Comparison of ENCODE assay signal across 13 mouse cellular contexts in genomic region chr1:106076641-106077040, GRCm38 (mm10).
"Had no signal": no experiment of that assay in that cellular context is flagged by ENCODE, and none has a peak within 500 bp of the region (broad histone marks: within the 10 kb centered on the region; RNA-seq: fewer than 3 reads in every experiment).

No protein-coding gene starts in this region.

- H3K36me3 ChIP-seq: intestine, embryonic 15.5 days; liver, embryonic 15.5 days; midbrain, embryonic 15.5 days; neural tube, embryonic 12.5 days had no signal

- H3K9ac ChIP-seq: intestine, embryonic 15.5 days; liver, embryonic 15.5 days; lung, embryonic 14.5 days; midbrain, embryonic 15.5 days; neural tube, embryonic 12.5 days had no signal

- H3K4me3 ChIP-seq: intestine, embryonic 15.5 days; liver, embryonic 15.5 days; megakaryocyte, embryonic 14.5 days; midbrain, embryonic 15.5 days; neural tube, embryonic 12.5 days had no signal

- DNase-seq: kidney, postnatal 10 days; left cerebral cortex, postnatal 4 days; lung, embryonic 14.5 days; right cerebral cortex, postnatal 4 days; spleen, adult 18-20 months; thymus, adult 18-20 months; thymus, postnatal 25 days had no signal

- H3K9me3 ChIP-seq: intestine, embryonic 15.5 days; liver, embryonic 15.5 days; megakaryocyte, embryonic 14.5 days; midbrain, embryonic 15.5 days; neural tube, embryonic 12.5 days had no signal

- H3K27ac ChIP-seq: intestine, embryonic 15.5 days; liver, embryonic 15.5 days; macrophage; midbrain, embryonic 15.5 days; neural tube, embryonic 12.5 days had no signal

- H3K27me3 ChIP-seq: intestine, embryonic 15.5 days; midbrain, embryonic 15.5 days; neural tube, embryonic 12.5 days had no signal

- H3K4me1 ChIP-seq: intestine, embryonic 15.5 days; liver, embryonic 15.5 days had no signal
